Mouse (Mus musculus): ENCODE data around the gene Unc13d. TPM values are rescaled to one million over a fixed set of nuclear protein-coding genes. Genes with fewer than 3 reads are reported as not detected.

Gene Unc13d
- total and polyA plus RNA-seq, 2 experiments from 2014 or later, result 0.42 to 2.7 TPM

DNA sequence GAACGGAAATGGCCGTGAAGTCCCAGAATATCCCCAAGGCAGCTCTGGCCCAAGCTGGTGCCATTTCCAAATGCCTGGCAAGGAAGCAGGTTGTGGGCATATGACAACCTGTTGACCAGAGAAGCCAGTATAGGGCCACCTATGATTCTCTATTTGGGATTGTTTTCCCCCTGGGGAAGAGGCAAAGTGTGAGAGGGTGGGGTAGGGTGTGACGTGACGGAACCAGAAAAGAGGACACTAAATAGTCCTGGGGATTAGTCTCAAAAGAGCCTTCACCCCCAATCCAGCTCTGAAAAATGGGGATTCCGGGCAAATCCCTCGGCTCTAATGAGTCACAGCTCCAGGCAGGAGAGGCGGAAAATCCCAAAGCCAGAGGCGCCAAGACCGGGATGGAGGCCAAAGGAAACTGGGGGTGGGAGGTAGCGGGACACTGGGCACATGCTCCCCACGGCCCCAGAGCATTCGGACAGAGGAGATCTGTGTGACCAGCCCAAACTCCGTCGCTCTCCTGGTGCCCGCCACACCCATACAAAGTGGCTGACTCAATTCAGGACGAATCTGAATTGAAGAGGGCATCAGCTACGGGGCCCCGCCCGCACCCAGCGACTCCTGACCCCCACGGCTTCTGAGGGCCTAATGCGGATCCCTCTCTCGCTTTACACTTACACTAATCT, 30.8 kb upstream of the Unc13d start:
- peak; percentile 69 for DNase-seq (ENCODE audit: low spot score)
- H3K36me3 ChIP-seq (replicated peaks; ENCODE audit: control insufficient read depth, insufficient read depth, low read length), result peaks cover 14% of the 10 kb centered on the region; the same call in 1 of the 2 replicates
- H3K4me3 ChIP-seq (ENCODE audit: low read depth, low read length), result peak overlapping the region; percentile 89
- WGBS, result 6% methylated on average over 23 of the region's 23 CpGs
- peak overlapping the region; percentile 95 for H3K27ac ChIP-seq (ENCODE audit: low read depth)
- H3K4me1 ChIP-seq (ENCODE audit: control insufficient read depth, insufficient read depth), result peaks cover 35% of the 10 kb centered on the region
- TF ChIP-seq EP300 (IDR thresholded peaks at IDR 0.05; ENCODE audit: low read depth) (no peak), CTCF (IDR thresholded peaks at IDR 0.05; ENCODE audit: low read depth) (no peak)
- H3K4me2 ChIP-seq (ENCODE audit: low read depth, low read length), result peak overlapping the region; percentile 66
- H3K27me3 ChIP-seq (ENCODE audit: control insufficient read depth, insufficient read depth, low read length), result no peaks in the 10 kb centered on the region
- no peaks in the 10 kb centered on the region for H3K9me3 ChIP-seq (replicated peaks; ENCODE audit: control insufficient read depth, low read length)
- ATAC-seq (ENCODE audit: insufficient read depth, low read depth), result no peak
- peak overlapping the region; percentile 90 for H3K9ac ChIP-seq (replicated peaks; ENCODE audit: low read depth, low read length)

DNA sequence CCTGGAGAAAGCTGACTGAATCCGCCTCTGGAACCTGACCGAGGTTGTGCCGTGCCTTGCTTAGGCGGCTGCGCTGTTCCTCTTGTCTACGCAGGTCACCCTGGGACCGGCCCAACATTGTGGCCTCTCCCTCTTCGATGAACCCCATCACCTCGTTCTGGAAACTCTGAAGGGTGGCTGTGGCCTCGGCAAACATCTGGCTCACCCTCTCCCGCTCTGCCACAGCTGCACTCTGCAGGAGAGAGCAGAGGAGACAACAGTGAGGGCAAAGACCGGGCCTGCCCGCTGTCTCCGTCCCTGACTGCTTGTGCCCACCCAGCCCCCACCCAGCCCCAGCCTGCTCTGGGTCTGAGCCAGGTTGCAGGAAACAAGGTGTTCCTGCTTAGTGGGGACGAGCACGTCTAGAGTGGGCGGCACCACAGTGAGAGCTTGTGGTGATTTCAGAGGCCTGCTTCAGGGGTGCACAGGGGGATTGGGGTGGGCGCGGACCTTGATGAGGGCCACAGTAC, 30.1 kb upstream of the Unc13d start:
- ATAC-seq (ENCODE audit: insufficient read depth, low read depth) (no peak), DNase-seq (ENCODE audit: low spot score) (no peak)
- no peak for TF ChIP-seq EP300 (IDR thresholded peaks at IDR 0.05; ENCODE audit: low read depth)
- no peak for TF ChIP-seq CTCF (IDR thresholded peaks at IDR 0.05; ENCODE audit: low read depth)
- Histone ChIP-seq H3K27ac (ENCODE audit: low read depth) (peak overlapping the region; percentile 95), H3K9me3 (replicated peaks; ENCODE audit: control insufficient read depth, low read length) (no peaks in the 10 kb centered on the region), H3K4me3 (ENCODE audit: low read depth, low read length) (peak overlapping the region; percentile 89), H3K27me3 (ENCODE audit: control insufficient read depth, insufficient read depth, low read length) (no peaks in the 10 kb centered on the region), H3K4me1 (ENCODE audit: control insufficient read depth, insufficient read depth) (peaks cover 42% of the 10 kb centered on the region), H3K4me2 (ENCODE audit: low read depth, low read length) (peak overlapping the region; percentile 66), H3K36me3 (replicated peaks; ENCODE audit: control insufficient read depth, insufficient read depth, low read length) (peaks cover 14% of the 10 kb centered on the region; the same call in 1 of the 2 replicates), H3K9ac (replicated peaks; ENCODE audit: low read depth, low read length) (peak overlapping the region; percentile 90)
- WGBS, result 40% methylated on average over 19 of the region's 19 CpGs

DNA sequence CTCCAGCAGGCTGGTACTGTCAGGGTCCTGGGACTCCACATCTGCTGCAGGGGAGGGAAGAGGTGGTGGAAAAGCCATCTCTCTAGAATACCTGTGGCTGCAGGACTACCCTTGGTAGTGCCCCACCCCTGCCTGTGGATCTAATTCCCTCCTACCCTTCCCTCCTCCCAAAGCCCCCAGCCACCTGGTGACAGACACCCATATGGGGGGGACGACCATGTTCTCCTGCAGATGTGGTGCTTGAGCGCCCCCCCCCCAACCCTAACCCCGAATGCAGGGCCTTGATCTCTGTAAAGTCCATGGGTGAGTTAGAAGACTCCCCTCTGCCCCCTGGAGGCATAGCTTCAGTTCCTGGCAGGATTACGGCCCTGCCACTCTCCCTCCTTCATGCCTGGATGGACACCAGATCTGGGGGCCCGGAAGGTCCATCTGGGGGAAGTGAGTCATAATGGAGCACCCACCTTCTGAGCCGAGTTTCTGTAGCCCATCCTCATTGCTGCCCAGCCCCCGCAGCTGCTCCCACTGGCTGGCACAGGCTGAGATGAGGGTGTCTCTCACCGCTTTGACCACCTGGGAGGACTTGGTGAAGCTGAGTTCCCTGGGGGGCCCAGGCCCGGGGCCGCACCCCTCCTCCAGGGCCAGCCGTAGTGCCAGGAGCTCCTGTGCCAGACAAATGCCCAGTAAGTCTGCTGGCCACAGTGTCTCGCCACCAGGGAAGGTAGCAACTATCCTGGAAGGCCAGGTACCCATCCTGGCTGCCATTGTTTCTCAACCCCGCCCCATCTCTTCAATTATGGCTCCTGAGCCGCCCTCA, 29.4 kb upstream of the Unc13d start:
- H3K36me3 ChIP-seq (replicated peaks; ENCODE audit: control insufficient read depth, insufficient read depth, low read length), result peaks cover 14% of the 10 kb centered on the region; the same call in 1 of the 2 replicates
- H3K9me3 ChIP-seq (replicated peaks; ENCODE audit: control insufficient read depth, low read length), result no peaks in the 10 kb centered on the region
- peak overlapping the region; percentile 90; the same call in 1 of the 2 replicates for H3K9ac ChIP-seq (replicated peaks; ENCODE audit: low read depth, low read length)
- H3K4me3 ChIP-seq (ENCODE audit: low read depth, low read length), result peak overlapping the region; percentile 89
- peak overlapping the region; percentile 66 for H3K4me2 ChIP-seq (ENCODE audit: low read depth, low read length)
- no peak for ATAC-seq (ENCODE audit: insufficient read depth, low read depth)
- WGBS, result 46% methylated on average over 12 of the region's 14 CpGs
- peaks cover 45% of the 10 kb centered on the region for H3K4me1 ChIP-seq (ENCODE audit: control insufficient read depth, insufficient read depth)
- TF ChIP-seq EP300 (IDR thresholded peaks at IDR 0.05; ENCODE audit: low read depth) (no peak), CTCF (IDR thresholded peaks at IDR 0.05; ENCODE audit: low read depth) (peak; percentile 33)
- DNase-seq (ENCODE audit: low spot score), result no peak
- H3K27me3 ChIP-seq (ENCODE audit: control insufficient read depth, insufficient read depth, low read length), result no peaks in the 10 kb centered on the region
- H3K27ac ChIP-seq (ENCODE audit: low read depth), result peak overlapping the region; percentile 95

DNA sequence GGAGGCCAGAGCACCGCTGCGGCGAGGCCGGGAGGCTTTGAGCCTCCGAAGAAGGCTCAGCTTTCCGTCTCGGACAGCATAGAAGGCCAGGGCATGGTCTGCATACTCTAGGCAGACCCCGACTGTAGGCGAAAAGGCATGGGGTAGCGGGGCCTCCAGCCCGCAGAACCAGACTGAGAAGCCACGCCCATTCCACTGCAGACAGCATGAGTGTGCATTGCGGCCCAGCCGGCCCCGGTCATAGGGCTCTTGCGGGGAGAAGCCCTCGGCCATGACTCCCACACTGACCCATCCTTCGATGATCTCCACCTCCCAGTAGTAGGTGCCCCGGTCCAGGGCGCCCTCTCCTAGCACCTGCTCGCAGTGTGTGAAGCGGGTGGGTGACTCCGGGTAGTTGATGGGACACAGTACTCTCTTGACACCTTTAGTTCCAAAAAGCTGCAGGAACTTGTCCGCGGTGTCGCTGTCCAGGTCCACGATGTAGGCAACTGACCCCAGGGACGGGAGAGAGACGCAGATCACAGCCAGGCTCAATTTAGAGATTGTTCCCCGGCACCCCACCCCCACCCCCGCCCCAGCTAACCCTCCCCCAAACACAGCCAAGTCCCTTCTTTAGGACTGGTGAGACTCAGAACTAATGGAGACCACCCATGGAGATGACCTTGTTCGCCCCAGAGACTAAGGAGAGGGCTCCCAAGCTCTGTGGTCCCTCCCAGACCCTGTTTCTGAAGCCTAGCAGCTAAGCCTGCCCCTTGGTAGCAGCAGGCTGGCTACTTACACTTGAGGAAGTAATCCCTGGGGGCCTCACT, 28.6 kb upstream of the Unc13d start:
- peak overlapping the region; percentile 66 for H3K4me2 ChIP-seq (ENCODE audit: low read depth, low read length)
- H3K36me3 ChIP-seq (replicated peaks; ENCODE audit: control insufficient read depth, insufficient read depth, low read length), result peaks cover 14% of the 10 kb centered on the region; the same call in 1 of the 2 replicates
- DNase-seq (ENCODE audit: low spot score) (no peak), ATAC-seq (ENCODE audit: insufficient read depth, low read depth) (no peak)
- no peaks in the 10 kb centered on the region for H3K9me3 ChIP-seq (replicated peaks; ENCODE audit: control insufficient read depth, low read length)
- no peak overlapping the region for H3K9ac ChIP-seq (replicated peaks; ENCODE audit: low read depth, low read length)
- no peaks in the 10 kb centered on the region for H3K27me3 ChIP-seq (ENCODE audit: control insufficient read depth, insufficient read depth, low read length)
- peaks cover 49% of the 10 kb centered on the region for H3K4me1 ChIP-seq (ENCODE audit: control insufficient read depth, insufficient read depth)
- no peak for TF ChIP-seq EP300 (IDR thresholded peaks at IDR 0.05; ENCODE audit: low read depth)
- no peak for TF ChIP-seq CTCF (IDR thresholded peaks at IDR 0.05; ENCODE audit: low read depth)
- 0 out of 2 replicates have a peak overlapping the region, but pooled peaks have one; percentile 89 for H3K4me3 ChIP-seq (ENCODE audit: low read depth, low read length)
- no peak overlapping the region for H3K27ac ChIP-seq (ENCODE audit: low read depth)
- 50% methylated on average over 32 of the region's 32 CpGs for WGBS

DNA sequence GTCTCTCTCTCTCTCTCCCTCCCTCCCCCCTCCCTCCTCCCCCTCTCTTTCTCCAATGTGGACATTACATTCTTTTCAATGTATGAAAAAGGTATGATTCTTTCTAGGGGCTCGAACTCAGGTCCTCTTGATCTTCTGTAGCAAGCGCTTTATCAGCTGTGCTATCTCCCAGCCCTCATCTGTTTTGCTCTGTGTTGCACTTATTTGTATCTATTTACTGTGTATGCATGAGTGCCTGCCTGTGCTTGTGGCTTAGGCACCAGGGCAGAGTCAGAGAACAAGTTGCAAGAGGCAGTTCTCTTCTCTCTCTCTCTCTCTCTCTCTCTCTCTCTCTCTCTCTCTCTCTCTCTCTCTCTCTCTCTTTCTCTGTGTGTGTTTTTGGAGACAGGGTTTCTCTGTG, 27.3 kb upstream of the Unc13d start:
- no peak overlapping the region for H3K4me2 ChIP-seq (ENCODE audit: low read depth, low read length)
- no peak overlapping the region for H3K27ac ChIP-seq (ENCODE audit: low read depth)
- no peaks in the 10 kb centered on the region for H3K27me3 ChIP-seq (ENCODE audit: control insufficient read depth, insufficient read depth, low read length)
- DNase-seq (ENCODE audit: low spot score) (no peak), ATAC-seq (ENCODE audit: insufficient read depth, low read depth) (no peak)
- H3K9me3 ChIP-seq (replicated peaks; ENCODE audit: control insufficient read depth, low read length), result no peaks in the 10 kb centered on the region
- H3K4me1 ChIP-seq (ENCODE audit: control insufficient read depth, insufficient read depth), result peaks cover 57% of the 10 kb centered on the region
- H3K9ac ChIP-seq (replicated peaks; ENCODE audit: low read depth, low read length), result no peak overlapping the region
- no peak overlapping the region for H3K4me3 ChIP-seq (ENCODE audit: low read depth, low read length)
- 80% methylated on average over 2 of the region's 2 CpGs for WGBS
- peaks cover 14% of the 10 kb centered on the region; the same call in 1 of the 2 replicates for H3K36me3 ChIP-seq (replicated peaks; ENCODE audit: control insufficient read depth, insufficient read depth, low read length)
- no peak for TF ChIP-seq CTCF (IDR thresholded peaks at IDR 0.05; ENCODE audit: low read depth)
- TF ChIP-seq EP300 (IDR thresholded peaks at IDR 0.05; ENCODE audit: low read depth), result no peak

Measured in heart, postnatal 0 days (tissue).